Mouse (Mus musculus) intestine, embryonic 16.5 days (tissue): Measurements from ENCODE around the gene Dpp7. TPM values are rescaled to one million over a fixed set of nuclear protein-coding genes. Genes with fewer than 3 reads are reported as not detected.

Source experiments
- ATAC-seq: fragments of 200-750 bp; cut with Nextera tagmentation; 2 replicates; pipeline ENCODE4 v1.8.0; 2017; ENCODE audit warnings: moderate TSS enrichment, moderate library complexity
- H3K27ac ChIP-seq: fragments of 300-500 bp; sonication (generic); 2 replicates; pipeline ENCODE4 v1.5.1; 2014; ENCODE audit warnings: mild to moderate bottlenecking, low read length
- H3K27me3 ChIP-seq: fragments of 300-500 bp; sonication (generic); replicated peaks from 2 replicates; pipeline ENCODE4 v1.6.1; 2014; ENCODE audit warnings: low read length, control low read depth, mixed read lengths; ENCODE audit not compliant: control insufficient read depth, insufficient read depth
- H3K36me3 ChIP-seq: fragments of 300-500 bp; sonication (generic); 2 replicates; pipeline ENCODE4 v1.6.1; 2014; ENCODE audit warnings: low read length, control low read depth; ENCODE audit not compliant: control insufficient read depth, insufficient read depth
- H3K4me1 ChIP-seq: fragments of 300-500 bp; sonication (generic); 2 replicates; pipeline ENCODE4 v1.6.1; 2014; ENCODE audit warnings: low read length, control low read depth, mixed read lengths; ENCODE audit not compliant: control insufficient read depth, insufficient read depth
- H3K4me2 ChIP-seq: fragments of 300-500 bp; sonication (generic); 2 replicates; pipeline ENCODE4 v1.6.1; 2014; ENCODE audit warnings: low read depth, low read length, control low read depth
- H3K4me3 ChIP-seq: fragments of 300-500 bp; sonication (generic); 2 replicates; pipeline ENCODE4 v1.5.1; 2014; ENCODE audit warnings: mild to moderate bottlenecking, low read length
- H3K9ac ChIP-seq: fragments of 300-500 bp; sonication (generic); 2 replicates; pipeline ENCODE4 v1.6.1; 2014; ENCODE audit warnings: low read depth, low read length
- H3K9me3 ChIP-seq: fragments of 300-500 bp; sonication (generic); 2 replicates; pipeline ENCODE4 v1.6.1; 2016; ENCODE audit warnings: low read length, control low read depth; ENCODE audit not compliant: control insufficient read depth
- WGBS: fragments of 180-500 bp; shearing (Covaris S2); extraction: QIAGEN DNeasy Blood & Tissue Kit; methylation state at CpG from one replicate; pipeline ENCODE4 v1.1.7; 2014; 5-methylcytosine and 5-hydroxymethylcytosine counted together
- polyA plus RNA-seq: library from polyadenylated mRNA; unstranded; fragments of >200 nt; fragmentation: Nextera tagmentation; extraction: Ambion mirVana; gene quantifications from 2 replicates; pipeline ENCODE4 v1.2.1, GENCODE M21; 2015

The Dpp7 gene
- polyA plus RNA-seq, 1 experiment from 2014 or later, result 74.4 TPM

DNA sequence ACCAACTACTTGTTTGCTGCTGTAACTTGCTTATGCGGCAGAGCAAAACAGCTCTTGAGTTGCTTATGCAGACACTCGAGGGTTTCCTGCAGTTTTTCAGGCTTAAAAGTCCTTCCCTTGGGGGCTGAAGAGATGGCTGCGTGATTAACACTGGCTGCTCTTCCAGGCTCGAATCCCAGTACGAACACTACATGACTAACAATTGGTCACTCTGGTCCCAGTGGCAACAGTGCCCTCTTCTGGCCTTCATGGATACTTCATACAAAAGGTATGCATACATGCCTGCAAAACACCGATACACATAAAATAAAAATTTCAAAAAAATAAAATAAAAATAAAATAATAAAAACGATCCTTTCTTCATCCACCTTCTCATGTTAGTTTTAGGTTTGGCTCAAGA, 27.7 kb downstream of the Dpp7 start:
- H3K4me3 ChIP-seq, result no peak overlapping the region
- no peaks in the 10 kb centered on the region for H3K27me3 ChIP-seq
- peaks cover 9% of the 10 kb centered on the region for H3K4me1 ChIP-seq
- no peak for ATAC-seq
- H3K9me3 ChIP-seq, result no peaks in the 10 kb centered on the region
- H3K27ac ChIP-seq, result no peak overlapping the region
- H3K9ac ChIP-seq, result no peak overlapping the region
- H3K4me2 ChIP-seq, result no peak overlapping the region
- WGBS, result 36% methylated on average over 7 of the region's 7 CpGs
- no peaks in the 10 kb centered on the region for H3K36me3 ChIP-seq

GRCm38 (mm10) chr2:25326036-25326435, 30.1 kb downstream of the Dpp7 start:
- H3K9me3 ChIP-seq, result no peaks in the 10 kb centered on the region
- no peaks in the 10 kb centered on the region for H3K27me3 ChIP-seq
- no peak for ATAC-seq
- no peaks in the 10 kb centered on the region for H3K36me3 ChIP-seq
- no peak overlapping the region for H3K4me2 ChIP-seq
- H3K27ac ChIP-seq, result no peak overlapping the region
- no peak overlapping the region for H3K9ac ChIP-seq
- H3K4me1 ChIP-seq, result no peaks in the 10 kb centered on the region
- H3K4me3 ChIP-seq, result no peak overlapping the region
- WGBS, result 74% methylated on average over 2 of the region's 2 CpGs

GRCm38 (mm10) chr2:25320084-25320483, 36.1 kb downstream of the Dpp7 start:
- Histone ChIP-seq H3K4me3 (no peak overlapping the region), H3K4me2 (no peak overlapping the region), H3K27ac (no peak overlapping the region), H3K4me1 (0 out of 2 replicates have a peak, but pooled peaks cover 3% of the 10 kb centered on the region), H3K36me3 (no peaks in the 10 kb centered on the region), H3K9ac (no peak overlapping the region), H3K9me3 (no peaks in the 10 kb centered on the region), H3K27me3 (peaks cover 33% of the 10 kb centered on the region)
- no peak for ATAC-seq
- 31% methylated on average over 2 of the region's 2 CpGs for WGBS

DNA sequence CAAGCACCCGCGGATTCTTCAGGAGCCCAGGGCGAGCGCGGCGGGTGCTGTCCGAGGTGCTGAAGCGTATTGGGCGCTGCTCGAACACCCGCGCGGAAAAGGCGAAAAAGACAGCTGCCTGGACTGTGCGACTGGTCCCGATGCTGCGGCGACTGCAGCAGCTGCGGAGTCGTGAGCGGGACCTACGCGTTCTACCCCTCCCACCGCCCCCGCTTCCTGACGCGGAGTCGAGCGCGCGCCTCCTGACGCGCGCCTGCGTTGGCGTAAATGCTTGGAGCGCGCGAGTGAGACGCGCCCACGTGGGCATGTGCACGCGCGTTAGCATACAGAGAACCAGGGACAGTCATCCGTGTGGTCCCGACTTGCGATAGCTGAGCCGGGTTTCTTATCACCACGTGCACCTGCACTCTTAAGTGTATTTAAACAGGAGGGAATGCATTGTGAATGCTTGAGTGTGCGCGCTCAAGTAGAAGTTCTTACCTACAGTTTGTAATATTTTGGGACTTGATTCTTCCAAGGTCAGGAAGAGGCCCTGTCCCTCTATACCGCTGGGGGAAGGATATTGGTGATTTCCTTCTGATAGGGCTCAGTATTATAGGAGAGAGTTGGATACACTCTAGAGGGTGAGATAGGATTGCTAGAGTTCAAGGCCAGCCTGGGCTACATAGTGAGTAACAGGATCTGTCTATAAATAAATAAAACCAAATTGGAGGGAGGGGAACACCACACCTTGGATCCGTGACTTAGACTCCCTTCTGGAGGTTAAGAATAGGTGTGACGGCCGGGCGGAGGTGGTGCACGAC, 37.0 kb downstream of the Dpp7 start, which contains the start of gene Grin1:
Grin1 (minus strand) TSS at position 217 of the 803 bp plus-strand sequence.
- no peak within 1 kb of the TSS for H3K9ac ChIP-seq
- 0 out of 2 replicates have a peak, but pooled peaks cover 3% of the 10 kb centered on the region for H3K4me1 ChIP-seq
- WGBS, result 9% methylated on average over 57 of the region's 58 CpGs
- H3K27ac ChIP-seq, result no peak within 1 kb of the TSS
- H3K36me3 ChIP-seq, result no peaks in the 10 kb centered on the region
- peaks cover 38% of the 10 kb centered on the region for H3K27me3 ChIP-seq
- H3K4me2 ChIP-seq, result peak within 1 kb of the TSS; percentile 61
- no peaks in the 10 kb centered on the region for H3K9me3 ChIP-seq
- ATAC-seq, result peak; percentile 81
- H3K4me3 ChIP-seq, result peak within 1 kb of the TSS; percentile 39

DNA sequence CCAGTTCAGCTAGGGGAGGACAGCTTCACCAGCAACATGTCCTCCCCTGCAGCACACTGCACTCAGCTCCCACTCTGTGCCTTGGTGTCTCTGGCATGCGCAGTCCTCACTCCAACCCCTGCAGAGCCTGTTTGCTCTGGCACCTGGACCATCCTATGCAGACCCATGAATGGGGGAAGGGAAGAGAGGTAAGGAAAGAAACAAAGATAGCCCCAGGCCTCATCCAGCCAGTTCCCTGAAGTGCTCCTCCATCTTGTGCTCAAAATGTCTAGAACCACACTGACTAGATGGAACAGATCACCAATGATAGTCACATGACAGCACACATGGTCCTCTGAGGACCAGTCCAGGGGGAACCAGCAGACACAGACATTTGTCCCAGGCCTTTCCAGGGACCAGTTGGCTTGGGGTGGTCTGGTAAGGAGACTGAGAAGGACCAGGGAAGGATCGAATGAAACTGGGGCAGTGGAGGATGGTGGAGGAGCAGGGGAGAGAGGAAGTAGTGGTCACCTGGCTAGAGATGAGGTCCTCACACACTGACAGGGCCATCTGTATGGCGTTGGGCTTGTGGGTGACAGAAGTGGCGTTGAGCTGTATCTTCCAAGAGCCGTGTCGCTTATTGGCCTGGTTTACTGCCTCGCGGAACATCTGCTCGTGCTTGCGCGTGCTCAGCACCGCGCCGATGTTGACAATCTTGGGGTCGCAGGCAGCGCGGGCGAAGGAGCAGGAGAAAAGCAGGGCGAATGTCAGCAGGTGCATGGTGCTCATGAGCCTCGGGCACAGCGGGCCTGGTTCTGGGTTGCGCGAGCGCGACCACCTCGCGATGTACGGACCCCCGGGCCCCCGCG, 37.8 kb downstream of the Dpp7 start:
- Histone ChIP-seq H3K27ac (no peak overlapping the region), H3K27me3 (peaks cover 42% of the 10 kb centered on the region), H3K9me3 (no peaks in the 10 kb centered on the region), H3K4me1 (0 out of 2 replicates have a peak, but pooled peaks cover 3% of the 10 kb centered on the region), H3K9ac (no peak overlapping the region), H3K36me3 (no peaks in the 10 kb centered on the region), H3K4me3 (peak overlapping the region; percentile 39), H3K4me2 (peak overlapping the region; percentile 61)
- 5% methylated on average over 31 of the region's 31 CpGs for WGBS
- ATAC-seq, result peak; percentile 21; the same call in 1 of the 2 replicates

DNA sequence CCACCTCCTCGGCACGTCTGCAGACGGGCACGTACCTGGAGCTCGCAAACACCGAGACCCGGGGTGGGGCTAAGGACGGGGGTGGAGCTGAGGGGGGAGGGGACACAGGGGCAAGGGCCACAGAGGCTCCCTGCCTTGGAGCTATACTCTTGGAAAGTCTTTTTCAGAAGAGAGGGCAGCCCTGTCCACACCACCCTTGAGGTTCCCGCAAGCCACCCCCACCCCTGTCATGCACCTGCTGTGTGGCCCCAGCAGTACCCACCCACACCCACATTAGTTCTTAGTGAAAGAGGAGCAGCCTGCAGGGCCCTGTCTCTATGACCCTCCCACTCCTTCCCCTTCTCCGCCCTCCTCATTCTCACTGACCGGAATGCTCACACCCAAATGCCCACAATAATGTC, 44.7 kb downstream of the Dpp7 start:
- H3K4me1 ChIP-seq, result no peaks in the 10 kb centered on the region
- no peak overlapping the region; the same call in 1 of the 2 replicates for H3K9ac ChIP-seq
- peak overlapping the region; percentile 41 for H3K4me3 ChIP-seq
- peaks cover 61% of the 10 kb centered on the region for H3K27me3 ChIP-seq
- WGBS, result 3% methylated on average over 11 of the region's 11 CpGs
- peak; percentile 91 for ATAC-seq
- peak overlapping the region; percentile 64 for H3K4me2 ChIP-seq
- H3K36me3 ChIP-seq, result no peaks in the 10 kb centered on the region
- H3K27ac ChIP-seq, result no peak overlapping the region
- H3K9me3 ChIP-seq, result no peaks in the 10 kb centered on the region

GRCm38 (mm10) chr2:25310969-25311368, 45.2 kb downstream of the Dpp7 start:
- ATAC-seq, result peak; percentile 76
- H3K4me3 ChIP-seq, result peak overlapping the region; percentile 41

DNA sequence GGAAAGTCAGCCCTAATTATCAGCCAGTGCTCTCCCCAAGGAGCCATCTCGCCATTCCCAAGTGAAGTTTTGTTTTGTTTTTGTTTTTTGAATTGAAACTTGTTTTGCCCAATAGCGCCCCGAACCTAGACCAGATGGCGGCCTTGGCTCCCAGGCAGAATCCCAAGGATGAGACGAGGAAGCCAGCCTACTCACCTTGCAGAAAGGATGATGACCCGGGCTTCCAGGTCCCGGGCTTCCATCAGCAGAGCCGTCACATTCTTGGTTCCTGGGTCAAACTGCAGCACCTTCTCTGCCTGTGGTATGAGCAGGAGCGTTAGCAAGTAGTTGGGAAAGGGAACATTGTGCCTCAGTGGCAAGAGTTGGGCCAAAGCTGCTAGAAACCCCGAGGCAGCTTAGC, 46.0 kb downstream of the Dpp7 start:
- peaks cover 68% of the 10 kb centered on the region for H3K27me3 ChIP-seq
- no peak overlapping the region for H3K9ac ChIP-seq
- H3K36me3 ChIP-seq, result no peaks in the 10 kb centered on the region
- H3K4me1 ChIP-seq, result no peaks in the 10 kb centered on the region
- ATAC-seq, result no peak
- H3K4me2 ChIP-seq, result no peak overlapping the region
- WGBS, result 60% methylated on average over 10 of the region's 10 CpGs
- H3K27ac ChIP-seq, result no peak overlapping the region
- no peak overlapping the region for H3K4me3 ChIP-seq
- no peaks in the 10 kb centered on the region for H3K9me3 ChIP-seq

More at GRCm38 (mm10) chr2:25310969-25311368, 45.2 kb downstream of the Dpp7 start:
- peaks cover 62% of the 10 kb centered on the region for H3K27me3 ChIP-seq
- 2% methylated on average over 22 of the region's 22 CpGs for WGBS
- H3K36me3 ChIP-seq, result no peaks in the 10 kb centered on the region
- H3K9ac ChIP-seq, result peak overlapping the region; percentile 49; the same call in 1 of the 2 replicates
- H3K27ac ChIP-seq, result no peak overlapping the region
- no peaks in the 10 kb centered on the region for H3K9me3 ChIP-seq
- H3K4me1 ChIP-seq, result no peaks in the 10 kb centered on the region
- peak overlapping the region; percentile 64 for H3K4me2 ChIP-seq
